Mouse (Mus musculus) inflammation-experienced regulatory T-cells (primary cell): ENCODE results near the gene Gm20929. TPM values are rescaled to one million over a fixed set of nuclear protein-coding genes. Genes with fewer than 3 reads are reported as not detected.

Experiments used
- polyA plus RNA-seq, 2 experiments: library from polyadenylated mRNA; unstranded; fragments of 100-300 nt; shearing (Covaris generic); gene quantifications; one replicate each; pipeline ENCODE4 v1.2.1; 2017

Gene Gm20929
- not detected for polyA plus RNA-seq

GRCm38 (mm10) chrY:53843649-53844048 lies at the start of gene Gm20929:
Gm20929 (plus strand) TSS chrY:53843949.

